Mouse (Mus musculus) heart, postnatal 10 days (tissue): ENCODE results near the gene Padi6. TPM values are rescaled to one million over a fixed set of nuclear protein-coding genes. Genes with fewer than 3 reads are reported as not detected.

ENCODE experiments used
- DNase-seq, 2 experiments: peaks; one replicate each; pipeline ENCODE4 v3.0.0; 2021
- intact Hi-C: fragments of 180-260 bp; cut with DNase I; formaldehyde crosslinking; loops from one replicate; pipeline ENCODE4 v1.15.1; 2025
- total RNA-seq, 2 experiments: library from RNA; stranded (reverse); gene quantifications; 2 replicates each; pipeline ENCODE4 v1.2.3; 2021

Padi6 gene
- total RNA-seq, 2 experiments from 2014 or later = not detected

DNA sequence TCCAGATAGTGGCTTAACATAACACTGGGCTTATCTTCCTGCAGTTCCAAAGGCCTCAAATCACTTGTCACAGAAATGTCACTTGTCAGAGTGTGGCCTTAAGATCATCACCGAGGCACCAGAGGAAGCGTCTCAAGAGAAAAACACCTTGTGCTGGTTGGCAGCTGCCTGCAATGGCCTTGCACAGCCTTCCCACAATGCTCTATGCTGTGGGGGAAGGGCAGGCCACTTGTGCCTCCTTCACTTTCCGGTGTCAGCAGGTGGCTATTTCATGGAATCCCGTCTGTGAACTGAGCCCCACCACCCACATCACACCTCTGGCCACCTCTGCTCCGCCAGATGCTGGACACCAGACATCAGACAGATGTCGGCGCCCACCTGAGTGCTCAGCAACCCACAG lies 10.9 kb upstream of the Padi6 start:
- DNase-seq = no peak
- intact Hi-C loops = no loop called here

DNA sequence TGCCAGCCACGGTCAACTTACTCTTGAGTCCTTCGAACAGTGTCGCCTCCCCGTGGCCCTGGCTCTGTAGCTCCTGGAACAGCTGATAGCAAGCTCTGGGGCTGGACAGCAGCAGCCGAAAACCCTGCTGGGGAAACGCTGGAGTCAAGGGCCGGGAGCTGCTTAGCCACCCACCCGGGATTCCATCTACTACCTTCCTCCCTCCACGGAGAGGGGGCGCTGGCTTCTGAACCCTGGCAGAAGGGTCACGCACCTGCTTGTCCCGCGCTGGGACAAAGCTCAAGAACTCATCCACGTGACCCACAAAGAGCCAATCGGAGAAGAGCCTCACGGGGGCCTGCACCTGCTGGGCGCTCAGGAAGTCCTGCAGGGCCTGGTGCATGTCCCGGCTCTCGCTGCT lies 7.9 kb upstream of the Padi6 start:
- intact Hi-C loops = no loop called here

DNA sequence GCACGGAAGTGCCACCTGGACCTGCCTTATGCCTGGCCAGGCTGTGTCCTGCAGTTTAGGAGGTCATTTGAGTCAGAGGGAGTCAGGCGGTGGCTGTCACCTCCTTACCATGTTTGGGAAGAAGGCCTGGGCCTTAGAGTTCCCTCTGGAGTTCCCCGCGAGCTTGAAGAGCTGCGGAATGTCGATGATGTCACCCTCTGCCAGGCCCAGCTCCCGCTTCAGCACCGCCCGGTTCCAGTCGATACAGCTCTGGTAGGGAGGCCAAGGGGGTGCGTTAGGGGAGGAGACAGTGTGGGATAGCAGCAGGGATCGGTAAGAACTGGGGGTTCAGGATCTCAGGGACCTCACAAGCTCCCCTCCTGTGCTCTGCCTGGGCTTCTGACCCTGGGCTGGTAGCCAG lies 5.5 kb upstream of the Padi6 start:
- intact Hi-C loops = no loop called here
- DNase-seq = peak; percentile 53 to 55

More for the DNA sequence above, 7.9 kb upstream of the Padi6 start:
- DNase-seq = peak; percentile 38 to 39

DNA sequence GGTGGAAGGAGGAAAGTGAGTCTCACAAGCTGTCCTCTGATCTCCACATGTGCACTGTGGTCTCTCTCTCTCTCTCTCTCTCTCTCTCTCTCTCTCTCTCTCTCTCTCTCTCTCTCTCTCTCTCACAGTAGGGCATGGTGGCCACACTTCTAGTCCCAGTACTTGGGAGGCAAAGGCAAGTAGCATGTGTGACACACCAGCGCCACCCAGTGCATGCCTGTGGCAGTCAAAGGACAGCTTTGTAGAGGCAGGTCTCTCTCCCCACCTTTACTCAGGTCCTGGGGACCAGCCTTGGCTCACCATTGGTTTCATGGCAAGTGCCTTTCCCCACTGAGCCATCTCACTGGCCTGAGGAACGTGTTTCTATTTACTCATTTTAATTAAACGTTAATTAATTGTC lies 2.2 kb upstream of the Padi6 start:
- DNase-seq = peak; percentile 43 to 66
- intact Hi-C loops = no loop called here

DNA sequence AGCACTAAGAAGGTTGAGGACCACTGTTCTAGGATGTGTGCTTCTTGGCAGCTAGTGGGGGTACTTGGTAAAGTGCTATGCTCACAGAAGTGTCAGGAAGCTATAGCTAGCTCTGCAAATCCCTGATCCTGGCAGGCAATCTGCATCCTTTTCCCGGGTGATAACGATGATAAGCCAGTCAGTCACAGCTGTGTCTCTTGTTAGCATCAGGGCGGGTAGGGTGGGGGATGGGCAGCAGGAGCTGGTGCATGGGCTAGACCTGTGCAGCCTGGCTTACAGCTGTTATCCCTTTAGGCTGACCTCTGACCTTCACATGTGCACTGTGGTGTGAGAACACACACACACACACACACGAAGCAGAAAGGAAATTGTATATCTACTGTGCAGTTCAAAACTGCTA lies 643 bp upstream of the Padi6 start:
- intact Hi-C loops = no loop called here
- no peak for DNase-seq

DNA sequence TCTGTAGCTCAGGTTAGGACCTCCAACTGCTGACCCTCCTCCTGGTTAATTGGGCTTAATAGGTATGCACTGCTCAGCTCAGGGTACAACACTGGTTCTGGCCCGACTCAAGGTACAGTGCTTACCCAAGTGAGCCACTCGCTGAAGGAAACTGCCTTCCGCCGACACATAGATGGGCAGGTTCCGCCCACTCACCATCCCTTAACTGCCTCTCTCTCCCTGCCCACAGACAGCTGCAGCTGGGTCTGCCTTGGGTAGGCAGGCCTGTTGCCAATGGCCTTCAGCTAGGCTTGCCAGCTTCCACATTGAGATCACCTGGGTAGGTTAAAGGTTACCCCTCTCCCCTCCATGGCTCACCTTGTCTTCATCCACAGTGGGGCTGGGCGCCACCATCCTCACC lies 1.0 kb downstream of the Padi6 start:
- no peak for DNase-seq
- intact Hi-C loops = no loop called here

DNA sequence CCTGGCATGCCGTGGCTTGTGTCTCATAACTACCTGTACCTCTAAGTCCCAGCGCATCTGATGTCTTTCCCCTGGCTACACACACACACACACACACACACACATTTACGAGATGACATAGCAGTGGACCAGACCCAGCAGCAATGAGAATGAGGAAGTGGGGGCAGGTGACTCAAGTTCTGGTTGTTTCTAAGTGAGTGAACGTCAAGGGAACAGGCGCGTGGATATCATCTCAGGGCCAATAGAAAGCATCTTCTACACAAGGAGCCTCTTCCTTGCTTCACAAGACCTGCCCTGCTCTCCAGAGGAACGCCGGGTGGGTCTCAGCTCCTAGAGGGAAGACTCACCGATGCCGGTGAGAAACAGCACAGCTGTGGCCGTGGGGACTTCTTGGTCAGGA lies 1.8 kb downstream of the Padi6 start:
- intact Hi-C loops = no loop called here

DNA sequence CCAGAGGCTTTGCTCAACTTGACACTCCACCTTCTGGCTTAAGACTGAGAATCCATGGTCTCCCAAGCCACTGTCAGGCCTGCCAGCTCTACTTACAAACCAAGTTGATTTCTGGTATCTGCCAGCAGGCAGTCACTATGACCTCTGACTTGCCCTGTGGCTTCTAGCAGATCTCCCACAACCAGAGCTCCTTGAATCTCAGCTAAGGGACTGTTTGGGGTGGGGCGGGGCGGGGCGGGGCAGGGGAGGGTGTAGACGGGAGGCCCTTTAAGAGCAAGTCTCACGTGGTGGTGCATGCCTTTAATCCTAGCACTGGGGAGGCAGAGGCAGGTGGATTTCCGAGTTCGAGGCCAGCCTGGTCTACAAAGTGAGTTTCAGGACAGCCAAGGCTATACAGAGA lies 9.6 kb downstream of the Padi6 start:
- intact Hi-C loops = no loop called here

More for the DNA sequence above, 1.8 kb downstream of the Padi6 start:
- DNase-seq = no peak

DNA sequence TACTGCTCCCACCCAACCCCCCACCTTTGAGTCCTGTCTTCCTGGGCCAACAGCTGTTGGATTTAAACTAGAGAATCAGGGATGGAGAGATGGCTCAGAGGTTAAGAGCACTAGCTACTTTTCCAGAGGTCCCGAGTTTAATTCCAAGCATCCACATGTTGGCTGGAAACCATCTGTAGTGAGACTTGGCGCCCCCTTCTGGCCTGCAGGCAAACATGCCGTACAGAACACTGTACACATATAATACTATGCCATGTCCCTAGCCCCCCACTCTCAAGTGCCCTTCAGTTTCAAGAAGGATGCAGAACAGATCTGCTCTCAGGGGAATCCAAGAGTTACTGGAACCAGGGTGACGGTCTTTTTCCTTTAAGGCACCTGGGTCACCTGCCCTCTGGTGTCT lies 10.8 kb downstream of the Padi6 start:
- no peak for DNase-seq
- intact Hi-C loops = no loop called here

More for the DNA sequence above, 9.6 kb downstream of the Padi6 start:
- DNase-seq = no peak

DNA sequence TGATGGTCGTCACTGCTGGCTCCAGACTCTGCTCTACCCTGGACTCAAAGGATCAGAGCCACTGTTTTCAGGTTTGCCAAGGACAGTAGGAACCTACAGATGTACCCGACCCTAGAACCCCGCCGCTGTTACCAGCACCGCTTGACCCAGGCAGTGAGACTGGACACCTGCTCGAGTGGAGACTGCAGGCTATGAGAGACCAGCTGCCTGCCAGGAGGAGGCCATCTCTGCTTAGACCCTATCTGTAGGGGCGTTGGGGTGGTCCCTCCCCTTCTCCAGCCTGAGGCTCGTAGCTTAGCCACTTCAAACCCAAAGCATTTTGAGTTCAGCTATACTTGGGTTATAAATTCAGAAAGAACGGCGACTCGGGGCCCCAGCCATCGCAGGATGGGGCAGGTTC lies 15.5 kb downstream of the Padi6 start:
- intact Hi-C loops = no loop called here
- no peak for DNase-seq

DNA sequence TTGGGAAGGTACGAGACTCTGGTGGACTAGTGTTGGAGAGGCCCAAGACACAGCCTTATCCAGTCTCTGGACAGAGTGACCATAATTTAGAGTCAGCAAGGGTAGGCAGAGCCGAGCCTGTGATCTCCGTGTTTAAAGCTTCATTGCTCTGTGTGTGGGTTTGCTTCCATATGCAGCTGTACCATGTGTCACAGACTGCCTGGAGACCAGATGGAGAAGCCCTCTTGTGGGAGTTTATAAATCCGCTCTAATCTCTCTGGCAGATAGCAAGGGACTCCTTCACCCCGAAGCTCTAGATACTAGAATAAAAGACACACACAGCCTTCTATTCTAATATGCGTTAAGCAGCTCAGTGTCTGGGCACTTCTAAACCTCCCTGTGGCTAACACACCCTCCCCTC lies 17.7 kb downstream of the Padi6 start:
- intact Hi-C loops = loop anchor here (1.0 to 5.0 kb wide), 2 partner anchors 178 to 233 kb away; no protein-coding TSS in a partner anchor
- no peak for DNase-seq

DNA sequence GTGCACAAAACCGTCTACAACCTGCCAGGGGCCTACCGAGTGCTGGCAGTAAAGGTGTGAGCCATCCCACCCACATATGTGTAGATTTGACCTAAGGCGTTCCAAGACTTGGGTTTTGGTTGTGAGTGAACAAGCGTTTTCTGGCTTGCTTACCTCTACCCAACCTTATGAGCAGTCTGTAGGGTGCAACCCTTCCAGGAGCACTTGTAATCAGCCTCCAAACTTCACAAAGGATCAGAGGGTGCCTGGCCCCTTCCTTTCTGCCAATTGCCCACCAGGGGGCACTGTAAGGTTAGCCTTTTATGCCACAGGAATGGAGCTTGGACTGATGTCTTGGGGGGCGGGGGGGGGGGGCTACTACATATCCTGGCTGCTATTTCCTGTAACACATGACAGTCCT lies 18.6 kb downstream of the Padi6 start:
- DNase-seq = peak; percentile 37 to 66
- intact Hi-C loops = loop anchor here (1.0 to 5.0 kb wide), 2 partner anchors 178 to 234 kb away; no protein-coding TSS in a partner anchor

DNA sequence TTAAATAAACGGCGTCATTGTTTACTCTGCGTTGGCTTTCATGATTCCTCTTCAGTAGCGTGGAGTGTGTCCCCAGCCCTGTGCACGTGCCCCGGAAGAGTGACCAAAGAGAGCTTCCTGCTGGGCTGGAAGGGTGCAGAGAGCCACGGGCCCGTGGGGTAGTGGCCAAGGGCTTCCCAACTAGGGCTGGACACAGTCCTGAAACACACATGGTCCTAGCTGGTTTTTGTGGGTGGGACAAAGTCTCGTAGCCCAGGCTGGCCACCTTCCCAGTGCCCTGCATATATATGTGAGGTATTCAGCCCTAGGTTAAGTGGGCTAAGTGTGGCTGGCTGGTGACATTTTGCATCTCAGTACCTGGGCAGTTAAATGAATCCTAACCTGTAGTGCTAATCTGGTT lies 19.3 kb downstream of the Padi6 start:
- intact Hi-C loops = loop anchor here (5.0 kb wide), 1 partner anchor 234 kb away; no protein-coding TSS in a partner anchor
- no peak for DNase-seq

DNA sequence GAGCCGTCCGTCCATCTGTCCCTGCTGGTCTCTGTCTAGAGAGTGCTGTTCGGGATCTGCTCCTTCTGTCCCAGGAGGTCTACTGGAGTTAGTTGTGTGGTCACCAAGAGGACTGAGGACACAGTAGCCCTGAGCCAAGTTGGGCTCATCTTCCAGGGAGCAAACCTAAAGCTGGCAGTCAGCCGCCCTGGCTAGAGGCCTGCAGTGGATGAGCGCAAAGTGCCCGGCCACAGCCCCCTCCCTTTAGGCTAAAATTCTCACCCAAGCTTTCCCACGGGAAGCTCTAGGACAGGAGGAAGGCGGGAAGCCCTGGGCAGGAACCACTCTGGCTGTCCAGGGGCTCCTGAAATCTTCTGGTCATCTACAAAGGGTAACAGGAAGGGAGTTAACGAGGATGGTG lies 19.7 kb downstream of the Padi6 start:
- intact Hi-C loops = loop anchor here (5.0 kb wide), 1 partner anchor 235 kb away; no protein-coding TSS in a partner anchor
- DNase-seq = no peak

DNA sequence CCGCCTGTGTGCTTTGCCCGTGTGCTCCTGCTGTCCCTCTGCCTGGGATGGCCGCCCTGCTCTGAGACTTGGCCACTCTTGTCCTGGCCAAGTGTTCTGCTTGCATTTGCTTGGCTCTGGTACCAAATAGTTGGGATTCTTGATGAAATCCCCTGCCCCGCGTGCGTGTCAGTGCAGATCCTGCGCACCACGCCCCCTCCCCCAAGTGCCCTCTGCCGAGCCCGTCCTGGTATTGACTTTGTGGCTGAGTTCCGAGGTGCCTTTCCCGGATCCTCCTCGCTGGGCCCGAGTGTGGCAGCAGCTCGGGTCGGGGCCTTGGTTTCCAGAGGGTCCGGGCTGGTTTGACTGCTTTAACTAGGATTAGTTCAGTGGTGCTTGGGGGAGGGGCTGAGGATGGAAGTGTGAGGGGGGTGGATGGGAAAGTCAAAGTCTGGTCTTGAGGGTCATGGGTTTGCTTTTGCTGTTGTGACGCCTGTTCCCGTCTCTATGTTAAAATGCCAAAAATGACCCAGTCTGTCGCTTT lies 20.4 kb downstream of the Padi6 start:
- intact Hi-C loops = loop anchor here (5.0 kb wide), 1 partner anchor 235 kb away; no protein-coding TSS in a partner anchor
- DNase-seq = no peak

DNA sequence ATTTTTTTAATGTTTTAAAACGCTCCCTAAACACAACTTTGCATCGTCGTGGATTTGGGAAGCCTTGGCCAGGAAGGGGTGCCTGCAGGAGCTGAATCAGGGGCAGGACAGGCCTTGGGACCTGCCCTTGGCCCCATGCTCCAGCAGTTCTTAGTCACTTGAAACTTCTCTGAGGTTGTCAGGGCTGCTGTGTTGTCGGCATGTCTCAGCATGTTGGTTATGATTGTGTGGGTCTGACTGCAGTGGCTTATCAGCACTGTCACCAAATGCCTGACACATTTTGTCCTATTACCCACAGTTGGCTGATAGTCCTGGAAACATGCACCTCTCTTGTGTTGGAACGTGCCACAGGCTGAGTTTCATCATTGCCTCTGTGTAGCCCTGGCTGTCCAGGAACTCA lies 22.4 kb downstream of the Padi6 start:
- intact Hi-C loops = loop anchor here (5.0 kb wide), 1 partner anchor 237 kb away; no protein-coding TSS in a partner anchor
- no peak for DNase-seq

DNA sequence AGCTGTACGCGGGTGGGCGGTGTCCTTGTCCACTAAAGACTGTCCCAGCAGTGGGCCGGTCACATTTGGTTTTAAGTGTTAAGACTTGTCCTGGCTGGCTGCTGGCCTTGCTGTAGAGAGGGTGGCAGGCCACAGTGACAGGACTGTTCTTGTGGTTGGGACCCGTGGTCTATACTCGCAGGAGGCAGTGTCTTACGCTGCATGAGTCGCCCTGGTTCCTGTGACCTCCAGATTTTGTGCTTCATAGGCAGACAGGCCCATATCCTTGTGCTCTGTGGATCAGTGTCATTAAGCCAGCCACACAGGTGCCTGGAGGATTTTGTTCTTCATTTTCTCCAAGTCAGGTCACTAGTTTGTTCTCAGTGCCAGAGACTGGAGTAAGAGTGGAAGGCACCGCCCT lies 24.0 kb downstream of the Padi6 start:
- DNase-seq = no peak
- intact Hi-C loops = no loop called here

DNA sequence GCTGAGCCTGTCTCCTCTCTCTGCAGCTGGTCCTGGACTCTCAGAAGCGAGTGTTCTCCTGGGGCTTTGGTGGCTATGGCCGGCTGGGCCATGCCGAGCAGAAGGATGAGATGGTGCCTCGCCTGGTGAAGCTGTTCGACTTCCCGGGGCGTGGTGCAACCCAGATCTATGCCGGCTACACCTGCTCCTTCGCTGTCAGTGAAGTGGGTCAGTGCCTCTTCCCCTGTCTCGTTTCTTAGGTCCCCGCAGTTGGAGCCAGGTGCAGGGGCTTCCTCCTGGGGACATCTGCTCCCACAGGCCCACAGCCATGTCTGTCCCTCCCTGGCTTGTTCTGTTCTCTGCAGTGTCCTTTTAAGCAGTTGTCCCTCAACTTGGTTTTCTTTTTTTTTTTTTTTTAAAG lies 25.4 kb downstream of the Padi6 start:
- intact Hi-C loops = no loop called here
- no peak for DNase-seq

DNA sequence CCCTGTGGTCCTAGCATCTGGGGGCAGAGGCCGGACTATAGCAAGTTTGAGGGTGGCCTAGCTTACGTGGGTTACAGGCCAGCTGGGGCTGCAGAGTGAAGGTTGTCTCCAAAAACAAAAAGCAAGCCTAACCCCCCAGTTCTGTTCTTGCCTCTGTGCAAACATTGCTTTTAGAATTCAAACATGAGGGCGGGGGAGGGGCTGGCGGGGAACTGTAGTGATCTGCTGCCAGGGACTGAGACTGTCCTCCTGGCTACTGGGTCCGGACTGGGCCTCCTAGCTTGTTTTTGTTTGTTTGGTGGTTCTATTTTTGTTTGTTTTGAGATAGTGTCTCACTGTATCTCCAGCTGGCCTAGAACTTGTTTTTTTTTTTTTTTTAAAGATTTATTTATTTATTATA lies 27.9 kb downstream of the Padi6 start:
- no peak for DNase-seq
- intact Hi-C loops = loop anchor here (2.0 kb wide), 1 partner anchor 122 kb away; no protein-coding TSS in a partner anchor

DNA sequence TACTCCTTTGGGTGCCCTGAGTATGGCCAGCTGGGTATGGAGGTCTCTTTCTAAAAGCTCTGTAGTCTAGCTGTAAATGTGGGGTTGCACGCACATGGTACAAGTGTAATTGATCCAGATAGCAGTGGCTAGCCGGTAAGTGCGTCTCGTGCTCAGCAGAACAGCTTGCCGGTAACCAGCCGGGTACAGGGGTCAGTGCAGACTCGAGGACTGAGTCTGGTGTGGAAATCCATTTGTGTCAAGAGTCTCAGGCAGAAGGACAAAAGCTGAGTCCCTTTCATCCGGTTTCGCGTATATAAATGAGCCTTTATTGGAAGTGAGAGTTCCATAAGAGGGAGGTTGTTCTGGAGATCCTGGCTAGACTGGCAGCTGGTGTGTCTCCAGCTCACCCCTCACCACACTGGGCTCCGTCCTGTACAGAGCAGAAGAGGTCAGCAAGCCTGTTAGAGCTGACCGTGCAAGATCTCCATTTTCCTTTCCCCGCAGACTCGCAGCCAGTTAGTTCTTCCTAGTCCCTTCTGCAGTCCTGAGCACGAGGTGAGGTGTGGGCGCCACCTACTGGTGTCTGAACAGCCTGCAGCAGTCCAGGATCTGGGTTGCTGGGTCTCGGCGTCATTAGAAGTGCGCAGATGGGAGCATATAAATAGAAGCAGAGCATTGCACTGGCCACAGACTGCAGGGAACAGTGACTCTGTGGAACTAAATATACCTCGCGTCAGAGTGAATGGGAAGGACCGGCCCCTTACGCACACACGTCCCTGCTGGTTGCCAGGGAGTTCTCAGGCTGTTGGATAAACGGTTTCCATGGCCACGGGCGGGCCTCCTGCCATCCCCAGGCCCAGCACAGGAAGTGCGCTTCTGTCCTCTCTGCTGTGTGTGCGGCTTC lies 28.7 kb downstream of the Padi6 start:
- peak; percentile 98 for DNase-seq
- intact Hi-C loops = loop anchor here (1.0 to 2.0 kb wide), 2 partner anchors 34 to 121 kb away; no protein-coding TSS in a partner anchor

DNA sequence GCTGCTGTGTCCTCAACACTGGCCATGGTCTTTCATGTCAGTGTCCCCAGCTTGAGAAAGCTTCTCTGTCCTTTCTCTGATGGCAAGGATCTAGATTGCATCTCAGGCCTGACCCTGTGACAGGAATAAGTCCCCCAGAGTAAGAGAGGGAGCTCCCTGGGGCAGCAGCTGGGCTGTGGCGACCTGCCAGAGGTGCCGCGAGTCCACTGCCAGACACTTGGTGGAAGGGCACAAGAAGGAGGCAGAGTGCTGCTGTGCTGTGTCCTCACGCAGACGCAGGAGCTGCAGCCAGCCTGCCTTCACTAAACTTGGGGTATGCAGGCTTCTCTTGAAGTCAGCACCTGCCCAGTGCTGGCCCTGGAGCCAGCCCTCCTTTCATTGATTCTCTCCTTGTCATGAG lies 31.1 kb downstream of the Padi6 start:
- intact Hi-C loops = no loop called here
- DNase-seq = peak; percentile 43 to 56

DNA sequence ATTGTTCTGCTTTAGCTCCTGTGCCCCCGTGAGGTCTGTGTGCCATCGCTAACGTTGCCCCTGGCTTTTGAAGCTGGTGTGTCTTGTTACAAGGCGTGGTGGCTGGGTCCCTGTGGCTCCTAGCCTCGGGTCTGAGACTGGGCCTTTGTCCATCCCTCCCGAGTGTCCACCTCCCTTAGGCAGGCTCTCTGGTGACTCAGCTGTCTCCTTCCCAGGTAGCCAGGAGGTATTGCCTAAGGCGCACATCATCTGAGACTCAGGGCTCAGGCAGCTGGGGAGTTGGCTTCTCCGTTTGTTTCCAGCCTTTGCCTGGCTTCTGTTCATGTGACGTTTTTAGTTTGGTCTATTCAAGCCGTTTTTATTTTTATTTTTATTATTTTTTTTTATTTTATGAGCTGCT lies 31.7 kb downstream of the Padi6 start:
- intact Hi-C loops = no loop called here
- DNase-seq = no peak
